Mouse (Mus musculus) kidney, adult 9 months (tissue): ENCODE measurements around the gene Dhx16.
"Not testable (repeated sequence)": the region's sequence is repeated elsewhere in the genome, so short reads cannot be mapped to it uniquely, and the experiment has no call there.

Experiments
- DNase-seq: peaks from one replicate; pipeline ENCODE4 v3.0.0; 2022

Dhx16 gene

GRCm38 (mm10) chr17:35879245-35880057 is at the start of gene Dhx16:
Gene Dhx16, plus strand, starts transcription at chr17:35879819.
- peak; percentile 97 for DNase-seq

- no peak for DNase-seq
Observed at GRCm38 (mm10) chr17:35832400-35833238, 47.0 kb upstream of the Dhx16 start.

GRCm38 (mm10) chr17:35833239-35833751 is 46.3 kb upstream of the Dhx16 start:
- DNase-seq = no peak

GRCm38 (mm10) chr17:35833894-35834293 is 45.7 kb upstream of the Dhx16 start:
- DNase-seq = no peak

GRCm38 (mm10) chr17:35834696-35835422 is 44.8 kb upstream of the Dhx16 start:
- DNase-seq = no peak

- DNase-seq = no peak
Observed at GRCm38 (mm10) chr17:35835424-35836140, 44.0 kb upstream of the Dhx16 start.

- peak; percentile 97 for DNase-seq
Observed at GRCm38 (mm10) chr17:35836178-35836965, 43.2 kb upstream of the Dhx16 start.

GRCm38 (mm10) chr17:35836991-35837422 is 42.6 kb upstream of the Dhx16 start:
- peak; percentile 79 for DNase-seq

GRCm38 (mm10) chr17:35837487-35837886 is 42.1 kb upstream of the Dhx16 start:
- peak; percentile 53 for DNase-seq

GRCm38 (mm10) chr17:35838122-35838544 is 41.5 kb upstream of the Dhx16 start, which contains the start of gene Tubb5:
Gene Tubb5, minus strand, starts transcription at chr17:35838306.
- DNase-seq = peak; percentile 98

GRCm38 (mm10) chr17:35838570-35838969 is 41.0 kb upstream of the Dhx16 start:
- DNase-seq = no peak

GRCm38 (mm10) chr17:35839002-35839401 is 40.6 kb upstream of the Dhx16 start:
- DNase-seq = not testable (repeated sequence)

GRCm38 (mm10) chr17:35840561-35840960 is 39.1 kb upstream of the Dhx16 start:
- DNase-seq = no peak

- DNase-seq = peak; percentile 100
Observed at GRCm38 (mm10) chr17:35841076-35841950, 38.3 kb upstream of the Dhx16 start, which contains the start of gene Mdc1. Gene Mdc1, plus strand, starts transcription at chr17:35841515.

- no peak for DNase-seq
Observed at GRCm38 (mm10) chr17:35842006-35842405, 37.6 kb upstream of the Dhx16 start.

GRCm38 (mm10) chr17:35843514-35843913 is 36.1 kb upstream of the Dhx16 start:
- no peak for DNase-seq

- DNase-seq = no peak
Observed at GRCm38 (mm10) chr17:35848112-35848511, 31.5 kb upstream of the Dhx16 start.

GRCm38 (mm10) chr17:35850974-35851373 is 28.6 kb upstream of the Dhx16 start:
- no peak for DNase-seq

GRCm38 (mm10) chr17:35859371-35859770 is 20.2 kb upstream of the Dhx16 start:
- DNase-seq = no peak

GRCm38 (mm10) chr17:35859835-35860234 is 19.8 kb upstream of the Dhx16 start:
- no peak for DNase-seq
